Mouse (Mus musculus) hindbrain, embryonic 14.5 days (tissue): Measurements from ENCODE around the gene C1d. TPM values are rescaled to one million over a fixed set of nuclear protein-coding genes. Genes with fewer than 3 reads are reported as not detected.
A peak's percentile ranks its signal among the peaks of the same experiment; 100 is the strongest.
"Not testable (repeated sequence)": the region's sequence is repeated elsewhere in the genome, so short reads cannot be mapped to it uniquely, and the experiment has no call there.

ENCODE experiments used
- ATAC-seq: fragments of 200-750 bp; cut with Nextera tagmentation; 2 replicates; pipeline ENCODE4 v1.8.0; 2017; ENCODE audit warnings: moderate number of reproducible peaks, mild to moderate bottlenecking, moderate TSS enrichment, moderate library complexity; ENCODE audit not compliant: low FRiP score
- DNase-seq: peaks from one replicate; pipeline ENCODE4 v3.0.0-alpha.2; 2015; ENCODE audit warnings: low spot score
- H3K27ac ChIP-seq: fragments of 300-500 bp; sonication (generic); 2 replicates; pipeline ENCODE4 v1.5.1; 2014; ENCODE audit warnings: mild to moderate bottlenecking, moderate library complexity
- H3K27me3 ChIP-seq: fragments of 300-500 bp; sonication (generic); 2 replicates; pipeline ENCODE4 v1.6.1; 2014; ENCODE audit warnings: mild to moderate bottlenecking, low read length, mixed read lengths; ENCODE audit not compliant: control insufficient read depth, insufficient read depth
- H3K36me3 ChIP-seq: fragments of 300-500 bp; sonication (generic); replicated peaks from 2 replicates; pipeline ENCODE4 v1.6.1; 2014; ENCODE audit not compliant: control insufficient read depth, insufficient read depth
- H3K4me1 ChIP-seq: fragments of 300-500 bp; sonication (generic); replicated peaks from 2 replicates; pipeline ENCODE4 v1.6.1; 2014; ENCODE audit warnings: antibody characterized with exemption, low read length, mixed read lengths; ENCODE audit not compliant: control insufficient read depth, insufficient read depth
- H3K4me2 ChIP-seq: fragments of 300-500 bp; sonication (generic); replicated peaks from 2 replicates; pipeline ENCODE4 v1.6.1; 2014; ENCODE audit warnings: mild to moderate bottlenecking, moderate library complexity
- H3K4me3 ChIP-seq: fragments of 300-500 bp; sonication (generic); replicated peaks from 2 replicates; pipeline ENCODE4 v1.5.1; 2014; ENCODE audit warnings: mild to moderate bottlenecking, low read length
- H3K9ac ChIP-seq: fragments of 300-500 bp; sonication (generic); 2 replicates; pipeline ENCODE4 v1.6.1; 2014
- H3K9me3 ChIP-seq: fragments of 300-500 bp; sonication (generic); 2 replicates; pipeline ENCODE4 v1.6.1; 2016; ENCODE audit warnings: low read length; ENCODE audit not compliant: control insufficient read depth
- WGBS: fragments of 180-500 bp; shearing (Covaris S2); extraction: QIAGEN DNeasy Blood & Tissue Kit; methylation state at CpG from one replicate; pipeline ENCODE4 v1.1.7; 2014; 5-methylcytosine and 5-hydroxymethylcytosine counted together
- polyA plus RNA-seq: library from polyadenylated mRNA; unstranded; fragments of >200 nt; fragmentation: Nextera tagmentation; extraction: Ambion mirVana; gene quantifications from 2 replicates; pipeline ENCODE4 v1.2.1, GENCODE M21; 2014

C1d gene
- 154 and 167 TPM in 2 replicates for polyA plus RNA-seq

GRCm38 (mm10) chr11:17257443-17257842 lies at the start of gene C1d:
TSS of gene C1d (plus strand) at chr11:17257579.
- Histone ChIP-seq H3K4me1 (peaks cover 14% of the 10 kb centered on the region), H3K27ac (peak within 1 kb of the TSS; percentile 85), H3K27me3 (no peaks in the 10 kb centered on the region), H3K36me3 (no peaks in the 10 kb centered on the region), H3K9ac (peak within 1 kb of the TSS; percentile 68), H3K4me2 (peak within 1 kb of the TSS; percentile 68), H3K9me3 (no peaks in the 10 kb centered on the region), H3K4me3 (peak within 1 kb of the TSS; percentile 51)
- ATAC-seq (peak; percentile 94), DNase-seq (peak; percentile 97)
- under 1% methylated on average over 33 of the region's 33 CpGs for WGBS

GRCm38 (mm10) chr11:17211258-17212140 lies 45.9 kb upstream of the C1d start, which contains the start of gene Pno1:
TSS of gene Pno1 (minus strand) at chr11:17211568.
- peak within 1 kb of the TSS; percentile 63 for H3K4me2 ChIP-seq
- H3K9me3 ChIP-seq: no peaks in the 10 kb centered on the region
- no peaks in the 10 kb centered on the region for H3K27me3 ChIP-seq
- H3K4me1 ChIP-seq: peaks cover 16% of the 10 kb centered on the region; the same call in 1 of the 2 replicates
- peak within 1 kb of the TSS; percentile 81 for H3K9ac ChIP-seq
- under 1% methylated on average over 65 of the region's 65 CpGs for WGBS
- peaks cover 23% of the 10 kb centered on the region for H3K36me3 ChIP-seq
- ATAC-seq: peak; percentile 99
- peak within 1 kb of the TSS; percentile 83 for H3K4me3 ChIP-seq
- H3K27ac ChIP-seq: peak within 1 kb of the TSS; percentile 86
- DNase-seq: peak; percentile 97

GRCm38 (mm10) chr11:17212141-17212495 lies 45.3 kb upstream of the C1d start:
- Histone ChIP-seq H3K9me3 (no peaks in the 10 kb centered on the region), H3K4me3 (peak overlapping the region; percentile 83), H3K27ac (peak overlapping the region; percentile 86), H3K4me1 (peaks cover 16% of the 10 kb centered on the region; the same call in 1 of the 2 replicates), H3K36me3 (peaks cover 18% of the 10 kb centered on the region), H3K4me2 (peak overlapping the region; percentile 63), H3K9ac (peak overlapping the region; percentile 81), H3K27me3 (no peaks in the 10 kb centered on the region)
- ATAC-seq (no peak), DNase-seq (no peak)
- 3% methylated on average over 10 of the region's 10 CpGs for WGBS

GRCm38 (mm10) chr11:17212903-17213509 lies 44.4 kb upstream of the C1d start:
- peak overlapping the region; percentile 81; the same call in 1 of the 2 replicates for H3K9ac ChIP-seq
- WGBS: 84% methylated on average over 5 of the region's 5 CpGs
- no peak for DNase-seq
- H3K4me3 ChIP-seq: no peak overlapping the region
- peaks cover 16% of the 10 kb centered on the region; the same call in 1 of the 2 replicates for H3K4me1 ChIP-seq
- peak overlapping the region; percentile 63 for H3K4me2 ChIP-seq
- ATAC-seq: no peak
- H3K36me3 ChIP-seq: peaks cover 13% of the 10 kb centered on the region
- no peak overlapping the region for H3K27ac ChIP-seq
- H3K27me3 ChIP-seq: no peaks in the 10 kb centered on the region
- no peaks in the 10 kb centered on the region for H3K9me3 ChIP-seq

GRCm38 (mm10) chr11:17215475-17215874 lies 41.9 kb upstream of the C1d start:
- no peak for ATAC-seq
- Histone ChIP-seq H3K4me2 (no peak overlapping the region), H3K36me3 (peaks cover 2% of the 10 kb centered on the region; the same call in 1 of the 2 replicates), H3K27ac (no peak overlapping the region), H3K4me3 (no peak overlapping the region), H3K9ac (no peak overlapping the region), H3K27me3 (no peaks in the 10 kb centered on the region), H3K9me3 (no peaks in the 10 kb centered on the region), H3K4me1 (peaks cover 12% of the 10 kb centered on the region; the same call in 1 of the 2 replicates)
- WGBS: 90% methylated on average over 3 of the region's 3 CpGs
- no peak for DNase-seq

- Histone ChIP-seq H3K4me1 (no peaks in the 10 kb centered on the region), H3K4me2 (no peak overlapping the region), H3K36me3 (peaks cover 30% of the 10 kb centered on the region), H3K4me3 (no peak overlapping the region), H3K9me3 (no peaks in the 10 kb centered on the region), H3K9ac (no peak overlapping the region), H3K27ac (no peak overlapping the region), H3K27me3 (no peaks in the 10 kb centered on the region)
- DNase-seq (no peak), ATAC-seq (no peak)
- 96% methylated on average over 8 of the region's 8 CpGs for WGBS
Observed at GRCm38 (mm10) chr11:17221126-17221525, 36.3 kb upstream of the C1d start.

- H3K4me1 ChIP-seq: no peaks in the 10 kb centered on the region
- H3K27me3 ChIP-seq: no peaks in the 10 kb centered on the region
- H3K4me3 ChIP-seq: no peak overlapping the region
- ATAC-seq (no peak), DNase-seq (no peak)
- WGBS: 84% methylated on average over 5 of the region's 5 CpGs
- H3K27ac ChIP-seq: no peak overlapping the region
- H3K36me3 ChIP-seq: peaks cover 40% of the 10 kb centered on the region
- H3K9ac ChIP-seq: no peak overlapping the region
- no peak overlapping the region for H3K4me2 ChIP-seq
- H3K9me3 ChIP-seq: no peaks in the 10 kb centered on the region
Observed at GRCm38 (mm10) chr11:17232792-17233191, 24.6 kb upstream of the C1d start.

- no peak overlapping the region for H3K9ac ChIP-seq
- ATAC-seq (no peak), DNase-seq (no peak)
- no peak overlapping the region for H3K4me2 ChIP-seq
- peaks cover 16% of the 10 kb centered on the region for H3K36me3 ChIP-seq
- WGBS: 85% methylated on average over 5 of the region's 5 CpGs
- H3K9me3 ChIP-seq: no peaks in the 10 kb centered on the region
- no peaks in the 10 kb centered on the region for H3K27me3 ChIP-seq
- no peaks in the 10 kb centered on the region for H3K4me1 ChIP-seq
- no peak overlapping the region for H3K27ac ChIP-seq
- no peak overlapping the region for H3K4me3 ChIP-seq
Observed at GRCm38 (mm10) chr11:17236449-17237037, 20.8 kb upstream of the C1d start.

- not testable (repeated sequence) for H3K9ac ChIP-seq, DNase-seq, H3K4me3 ChIP-seq, H3K4me1 ChIP-seq, H3K27ac ChIP-seq, H3K9me3 ChIP-seq, H3K36me3 ChIP-seq, H3K27me3 ChIP-seq, H3K4me2 ChIP-seq, ATAC-seq
- 94% methylated on average over 5 of the region's 5 CpGs for WGBS
Observed at GRCm38 (mm10) chr11:17238598-17238997, 18.8 kb upstream of the C1d start.
